12 mouse cellular contexts compared by ENCODE assay signal in the genomic region with DNA sequence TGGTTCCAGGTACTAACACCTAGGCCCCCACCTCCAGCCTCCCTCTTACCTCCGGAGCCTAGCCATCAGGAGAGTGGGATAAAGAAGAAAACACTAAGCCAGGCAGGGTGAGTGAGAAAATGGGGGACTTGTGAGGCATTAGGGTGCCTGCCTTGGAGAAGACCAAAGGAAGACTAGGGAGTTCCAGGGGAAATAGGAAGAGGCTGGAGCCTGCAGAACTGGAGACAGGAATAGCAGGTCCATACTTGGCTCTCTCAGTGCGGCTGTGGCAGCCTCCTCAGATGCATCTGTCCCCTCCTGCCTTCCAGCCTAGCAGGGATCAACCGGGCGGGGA. TPM values are rescaled to one million over a fixed set of nuclear protein-coding genes. Genes with fewer than 3 reads are reported as not detected.
A peak's percentile ranks its signal among the peaks of the same experiment; 100 is the strongest.
DNase-seq lines count a peak whose midpoint lies in the region; ATAC-seq and TF ChIP-seq lines count a peak whose summit lies in the region.
"Had no signal": no experiment of that assay in that cellular context is flagged by ENCODE, and none has a peak within 500 bp of the region (broad histone marks: within the 10 kb centered on the region; RNA-seq: fewer than 3 reads in every experiment).

No protein-coding gene starts in this region.

- H3K27me3 ChIP-seq in heart, embryonic 14.5 days (ENCODE audit: control insufficient read depth, insufficient read depth, low read length), result peaks cover 76% of the 10 kb centered on the region
- peaks cover 77% of the 10 kb centered on the region for H3K27me3 ChIP-seq in neural tube, embryonic 12.5 days (replicated peaks)
- peaks cover 53% of the 10 kb centered on the region for H3K27me3 ChIP-seq in intestine, postnatal 0 days (replicated peaks; ENCODE audit: control insufficient read depth, insufficient read depth, low read length)
- H3K27me3 ChIP-seq in stomach, embryonic 15.5 days (replicated peaks), result peaks cover 55% of the 10 kb centered on the region
- H3K27me3 ChIP-seq: CH12.LX had no signal

- ATAC-seq in heart, embryonic 14.5 days (ENCODE audit: insufficient number of reproducible peaks, insufficient read depth, low FRiP score, low read depth), result no peak
- ATAC-seq in neural tube, embryonic 12.5 days (ENCODE audit: low FRiP score, low read depth), result no peak
- no peak for ATAC-seq in intestine, postnatal 0 days
- no peak for ATAC-seq in stomach, embryonic 15.5 days (ENCODE audit: insufficient read depth, low FRiP score, low read depth)

- H3K36me3 ChIP-seq in heart, embryonic 14.5 days (ENCODE audit: control insufficient read depth, insufficient read depth, low read length), result 0 out of 2 replicates have a peak, but pooled peaks cover 4% of the 10 kb centered on the region
- peaks cover 3% of the 10 kb centered on the region for H3K36me3 ChIP-seq in neural tube, embryonic 12.5 days
- no peaks in the 10 kb centered on the region for H3K36me3 ChIP-seq in intestine, postnatal 0 days (ENCODE audit: control insufficient read depth, insufficient read depth)
- H3K36me3 ChIP-seq in stomach, embryonic 15.5 days, result no peaks in the 10 kb centered on the region
- H3K36me3 ChIP-seq: liver, embryonic 13.5 days had no signal

- 32% methylated on average over 4 of the region's 4 CpGs for WGBS in heart, embryonic 14.5 days
- whole genome bisulfite sequencing in neural tube, embryonic 12.5 days, result 22% methylated on average over 4 of the region's 4 CpGs
- 26% methylated on average over 4 of the region's 4 CpGs for WGBS in intestine, postnatal 0 days
- 39% methylated on average over 4 of the region's 4 CpGs for WGBS in stomach, embryonic 15.5 days

- intact Hi-C loops in heart, postnatal 36 days (cut with DNase I), result no loop called here

- no peak for TF ChIP-seq CTCF in intestine, postnatal 0 days (IDR thresholded peaks at IDR 0.05; ENCODE audit: low read depth)

- H3K9me3 ChIP-seq in heart, embryonic 14.5 days (ENCODE audit: control insufficient read depth, low read length), result no peaks in the 10 kb centered on the region
- H3K9me3 ChIP-seq in neural tube, embryonic 12.5 days, result no peaks in the 10 kb centered on the region
- no peaks in the 10 kb centered on the region for H3K9me3 ChIP-seq in intestine, postnatal 0 days (ENCODE audit: control insufficient read depth)
- H3K9me3 ChIP-seq in stomach, embryonic 15.5 days, result no peaks in the 10 kb centered on the region
- H3K9me3 ChIP-seq: liver, embryonic 13.5 days had no signal

- no peak for DNase-seq in heart, postnatal 36 days
- no peak for DNase-seq in neural tube, embryonic 10.5 days (ENCODE audit: extremely low spot score, low spot score)
- no peak for DNase-seq in c-Kit-positive CD71-positive TER-119-positive erythroid progenitor cells, embryonic 14.5 days (ENCODE audit: low spot score)
- no peak for DNase-seq in adipocyte (ENCODE audit: low spot score)
- DNase-seq: kidney, adult 2 months; liver, embryonic 13.5 days; spleen, adult 18-20 months had no signal

- peak overlapping the region; percentile 95 for H3K4me2 ChIP-seq in heart, embryonic 14.5 days (ENCODE audit: low read length)
- peak overlapping the region; percentile 64 for H3K4me2 ChIP-seq in neural tube, embryonic 12.5 days (replicated peaks)
- H3K4me2 ChIP-seq in intestine, postnatal 0 days (replicated peaks; ENCODE audit: low read depth), result peak overlapping the region; percentile 74; the same call in 1 of the 2 replicates
- H3K4me2 ChIP-seq in stomach, embryonic 15.5 days, result 0 out of 2 replicates have a peak overlapping the region, but pooled peaks have one; percentile 85

- H3K27ac ChIP-seq in heart, embryonic 14.5 days (replicated peaks in 1 of 2; ENCODE audit: control insufficient read depth in 1 of 2, insufficient read depth in 1 of 2, low read depth in 2 of 2, low read length in 2 of 2), result no peak overlapping the region
- H3K27ac ChIP-seq in neural tube, embryonic 12.5 days, result no peak overlapping the region
- no peak overlapping the region for H3K27ac ChIP-seq in intestine, postnatal 0 days (ENCODE audit: low read depth, low read length)
- H3K27ac ChIP-seq in stomach, embryonic 15.5 days, result no peak overlapping the region
- H3K27ac ChIP-seq: liver, embryonic 13.5 days had no signal

- H3K4me1 ChIP-seq in heart, embryonic 14.5 days (ENCODE audit: control insufficient read depth in 2 of 2, insufficient read depth in 2 of 2, low read length in 2 of 2), result peaks cover 0 to 12% of the 10 kb centered on the region in 2 experiments; a peak in 3 of 4 replicates
- H3K4me1 ChIP-seq in neural tube, embryonic 12.5 days, result peaks cover 16% of the 10 kb centered on the region
- H3K4me1 ChIP-seq in intestine, postnatal 0 days (replicated peaks; ENCODE audit: control insufficient read depth, insufficient read depth, low read length), result peaks cover 6% of the 10 kb centered on the region
- H3K4me1 ChIP-seq in stomach, embryonic 15.5 days, result peaks cover 10% of the 10 kb centered on the region

- H3K9ac ChIP-seq in heart, embryonic 14.5 days (ENCODE audit: low read length), result 0 out of 2 replicates have a peak overlapping the region, but pooled peaks have one; percentile 64
- H3K9ac ChIP-seq in neural tube, embryonic 12.5 days, result no peak overlapping the region
- H3K9ac ChIP-seq in intestine, postnatal 0 days (ENCODE audit: low read depth, low read length), result no peak overlapping the region
- no peak overlapping the region for H3K9ac ChIP-seq in stomach, embryonic 15.5 days

- peak overlapping the region in 1 of 2 experiments; percentile 48; a peak in 1 of 4 replicates for H3K4me3 ChIP-seq in heart, embryonic 14.5 days (ENCODE audit: control insufficient read depth in 1 of 2, insufficient read depth in 1 of 2, low read depth in 1 of 2, low read length in 2 of 2)
- peak overlapping the region; percentile 35; the same call in 1 of the 2 replicates for H3K4me3 ChIP-seq in neural tube, embryonic 12.5 days
- H3K4me3 ChIP-seq in intestine, postnatal 0 days (ENCODE audit: low read depth, low read length), result peak overlapping the region; percentile 42; the same call in 1 of the 2 replicates
- H3K4me3 ChIP-seq in stomach, embryonic 15.5 days (replicated peaks), result 0 out of 2 replicates have a peak overlapping the region, but pooled peaks have one; percentile 43

RNA-seq across cellular contexts. Expression of gene Kcnk4, which starts 1.2 kb away (rescaled TPM):
- 0.27 and 0.46 TPM in 2 replicates for polyA plus RNA-seq in heart, embryonic 14.5 days (2014; fragmentation: Nextera tagmentation; extraction: Ambion mirVana)
- not detected for total RNA-seq in heart, postnatal 36 days (2021)
- polyA plus RNA-seq in neural tube, embryonic 12.5 days (2016; fragmentation: Nextera tagmentation; extraction: Ambion mirVana), result 0.50 and 1.1 TPM in 2 replicates
- 0.21 and 0.38 TPM in 2 replicates for polyA plus RNA-seq in intestine, postnatal 0 days (2015; fragmentation: Nextera tagmentation; extraction: Ambion mirVana)
- 0.67 and 0.86 TPM in 2 replicates for polyA plus RNA-seq in stomach, embryonic 15.5 days (2015; fragmentation: Nextera tagmentation; extraction: Ambion mirVana)
- polyA plus RNA-seq: liver, embryonic 13.5 days had no signal

RNA-seq across cellular contexts. Expression of gene Catsperz, which starts 7.9 kb away (rescaled TPM):
- 1.4 and 1.7 TPM in 2 replicates for polyA plus RNA-seq in heart, embryonic 14.5 days (2014; fragmentation: Nextera tagmentation; extraction: Ambion mirVana)
- total RNA-seq in heart, postnatal 36 days (2021), result not detected
- polyA plus RNA-seq in neural tube, embryonic 12.5 days (2016; fragmentation: Nextera tagmentation; extraction: Ambion mirVana), result 0.91 and 2.0 TPM in 2 replicates
- polyA plus RNA-seq in intestine, postnatal 0 days (2015; fragmentation: Nextera tagmentation; extraction: Ambion mirVana), result 0.65 and 0.76 TPM in 2 replicates
- polyA plus RNA-seq in stomach, embryonic 15.5 days (2015; fragmentation: Nextera tagmentation; extraction: Ambion mirVana), result 1.6 TPM in 2 replicates
- total RNA-seq: CH12.LX had no signal

RNA-seq across cellular contexts. Expression of gene Bad, which starts 8.6 kb away (rescaled TPM):
- polyA plus RNA-seq in heart, embryonic 14.5 days (2014; fragmentation: Nextera tagmentation; extraction: Ambion mirVana), result 55.9 and 58.0 TPM in 2 replicates
- 10 to 100 TPM; 22.0 to 24.7 TPM for total RNA-seq in heart, postnatal 36 days (2021)
- polyA plus RNA-seq in neural tube, embryonic 12.5 days (2016; fragmentation: Nextera tagmentation; extraction: Ambion mirVana), result 71.9 and 73.8 TPM in 2 replicates
- 66.2 and 70.1 TPM in 2 replicates for polyA plus RNA-seq in intestine, postnatal 0 days (2015; fragmentation: Nextera tagmentation; extraction: Ambion mirVana)
- 71.6 and 75.8 TPM in 2 replicates for polyA plus RNA-seq in stomach, embryonic 15.5 days (2015; fragmentation: Nextera tagmentation; extraction: Ambion mirVana)

RNA-seq across cellular contexts. Expression of gene Gpr137, which starts 9.2 kb away (rescaled TPM):
- 20.7 and 20.8 TPM in 2 replicates for polyA plus RNA-seq in heart, embryonic 14.5 days (2014; fragmentation: Nextera tagmentation; extraction: Ambion mirVana)
- 10 to 100 TPM; 37.3 to 39.1 TPM for total RNA-seq in heart, postnatal 36 days (2021)
- polyA plus RNA-seq in neural tube, embryonic 12.5 days (2016; fragmentation: Nextera tagmentation; extraction: Ambion mirVana), result 43.9 and 45.6 TPM in 2 replicates
- polyA plus RNA-seq in intestine, postnatal 0 days (2015; fragmentation: Nextera tagmentation; extraction: Ambion mirVana), result 20.0 and 20.9 TPM in 2 replicates
- polyA plus RNA-seq in stomach, embryonic 15.5 days (2015; fragmentation: Nextera tagmentation; extraction: Ambion mirVana), result 26.7 and 29.9 TPM in 2 replicates

RNA-seq across cellular contexts. Expression of gene Esrra, which starts 11.5 kb away (rescaled TPM):
- polyA plus RNA-seq in heart, embryonic 14.5 days (2014; fragmentation: Nextera tagmentation; extraction: Ambion mirVana), result 14.4 and 18.0 TPM in 2 replicates
- total RNA-seq in heart, postnatal 36 days (2021), result 100 to 1,000 TPM; 146 to 154 TPM
- polyA plus RNA-seq in neural tube, embryonic 12.5 days (2016; fragmentation: Nextera tagmentation; extraction: Ambion mirVana), result 17.5 and 20.4 TPM in 2 replicates
- 63.6 TPM in 2 replicates for polyA plus RNA-seq in intestine, postnatal 0 days (2015; fragmentation: Nextera tagmentation; extraction: Ambion mirVana)
- 17.1 and 18.8 TPM in 2 replicates for polyA plus RNA-seq in stomach, embryonic 15.5 days (2015; fragmentation: Nextera tagmentation; extraction: Ambion mirVana)
